Mouse (Mus musculus) bone marrow macrophage, adult 2 months (primary cell): ENCODE data around the gene Zdhhc19. TPM values are rescaled to one million over a fixed set of nuclear protein-coding genes. Genes with fewer than 3 reads are reported as not detected.

Experiments
- H3K27ac ChIP-seq: 2 replicates; pipeline ENCODE4 v1.5.1; 2012; ENCODE audit warnings: low read depth, low read length; ENCODE audit not compliant: insufficient read depth
- H3K4me1 ChIP-seq: 2 replicates; pipeline ENCODE4 v1.6.1; 2012; ENCODE audit warnings: low read length; ENCODE audit not compliant: control insufficient read depth, insufficient read depth
- H3K4me3 ChIP-seq: 2 replicates; pipeline ENCODE4 v1.5.1; 2012; ENCODE audit warnings: mild to moderate bottlenecking, low read length, moderate library complexity; ENCODE audit not compliant: insufficient read depth
- CTCF ChIP-seq: IDR thresholded peaks from 2 replicates; pipeline ENCODE4 v1.5.1; 2012; ENCODE audit warnings: low read depth, mild to moderate bottlenecking, low read length, moderate library complexity
- POLR2A ChIP-seq: IDR thresholded peaks from 2 replicates; pipeline ENCODE4 v1.6.1; 2012; ENCODE audit warnings: mild to moderate bottlenecking, low read depth, low read length, borderline replicate concordance
- polyA plus RNA-seq: library from polyadenylated mRNA; stranded (reverse); fragments of >200 nt; gene quantifications from 2 replicates; pipeline ENCODE4 v1.2.4, GENCODE M21; 2012; ENCODE audit not compliant: missing spikeins, insufficient read depth, insufficient read length

The Zdhhc19 gene
- polyA plus RNA-seq, 1 experiment, result not detected

- no peaks in the 10 kb centered on the region for H3K4me1 ChIP-seq
- H3K4me3 ChIP-seq, result no peak overlapping the region
- H3K27ac ChIP-seq, result no peak overlapping the region
- no peak for TF ChIP-seq POLR2A
- TF ChIP-seq CTCF, result no peak
These were observed 16.9 kb downstream of the Zdhhc19 start for GRCm38 (mm10) chr16:32512921-32513320.

DNA sequence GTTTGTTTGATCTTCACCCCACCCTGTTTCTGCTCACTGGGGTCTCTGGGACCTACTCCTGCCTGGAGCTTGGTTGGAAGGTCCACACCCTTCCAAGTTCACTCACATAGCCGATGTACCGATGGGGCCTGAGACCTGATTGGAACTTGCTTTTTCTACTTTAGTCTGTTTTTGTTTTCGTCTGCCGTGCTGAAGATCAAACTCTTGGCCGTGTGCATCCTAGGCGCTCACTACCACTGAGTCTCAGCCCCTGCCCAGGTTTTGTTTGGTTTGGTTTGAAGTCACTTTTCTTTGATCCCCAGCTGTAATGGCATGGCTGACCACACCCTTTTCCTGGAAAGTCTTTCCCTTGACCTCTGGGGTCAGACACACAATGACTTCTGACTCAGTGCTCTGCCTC is 17.3 kb downstream of the Zdhhc19 start:
- Histone ChIP-seq H3K4me1 (no peaks in the 10 kb centered on the region), H3K4me3 (no peak overlapping the region), H3K27ac (no peak overlapping the region)
- no peak for TF ChIP-seq CTCF
- TF ChIP-seq POLR2A, result no peak

- TF ChIP-seq CTCF, result no peak
- no peak for TF ChIP-seq POLR2A
- Histone ChIP-seq H3K27ac (no peak overlapping the region), H3K4me3 (no peak overlapping the region), H3K4me1 (no peaks in the 10 kb centered on the region)
These were observed 17.9 kb downstream of the Zdhhc19 start for GRCm38 (mm10) chr16:32513948-32514347.

GRCm38 (mm10) chr16:32516006-32516962 is 20.2 kb downstream of the Zdhhc19 start:
- no peak for TF ChIP-seq CTCF
- TF ChIP-seq POLR2A, result no peak
- Histone ChIP-seq H3K4me1 (peaks cover 4% of the 10 kb centered on the region), H3K4me3 (no peak overlapping the region), H3K27ac (no peak overlapping the region)

GRCm38 (mm10) chr16:32517785-32518481 is 21.9 kb downstream of the Zdhhc19 start:
- TF ChIP-seq POLR2A, result no peak
- TF ChIP-seq CTCF, result no peak
- Histone ChIP-seq H3K27ac (no peak overlapping the region), H3K4me1 (peaks cover 10% of the 10 kb centered on the region), H3K4me3 (no peak overlapping the region)

GRCm38 (mm10) chr16:32519656-32520371 is 23.7 kb downstream of the Zdhhc19 start:
- TF ChIP-seq POLR2A, result no peak
- no peak for TF ChIP-seq CTCF
- H3K4me3 ChIP-seq, result no peak overlapping the region
- H3K27ac ChIP-seq, result no peak overlapping the region
- peaks cover 10% of the 10 kb centered on the region for H3K4me1 ChIP-seq

GRCm38 (mm10) chr16:32520372-32520748 is 24.3 kb downstream of the Zdhhc19 start:
- Histone ChIP-seq H3K4me3 (no peak overlapping the region), H3K27ac (no peak overlapping the region), H3K4me1 (peaks cover 10% of the 10 kb centered on the region)
- TF ChIP-seq POLR2A, result no peak
- TF ChIP-seq CTCF, result no peak

GRCm38 (mm10) chr16:32522578-32523194 is 26.6 kb downstream of the Zdhhc19 start:
- no peak overlapping the region for H3K27ac ChIP-seq
- H3K4me1 ChIP-seq, result peaks cover 10% of the 10 kb centered on the region
- TF ChIP-seq POLR2A, result no peak
- no peak for TF ChIP-seq CTCF
- no peak overlapping the region for H3K4me3 ChIP-seq

- TF ChIP-seq POLR2A (no peak), CTCF (no peak)
- Histone ChIP-seq H3K4me3 (no peak overlapping the region), H3K4me1 (peaks cover 10% of the 10 kb centered on the region), H3K27ac (no peak overlapping the region)
These were observed 27.6 kb downstream of the Zdhhc19 start for GRCm38 (mm10) chr16:32523462-32524243.
